Mouse (Mus musculus): ENCODE measurements around the gene Rnf157. TPM values are rescaled to one million over a fixed set of nuclear protein-coding genes. Genes with fewer than 3 reads are reported as not detected.

Rnf157 gene
- polyA plus RNA-seq, 1 experiment = 2.3 TPM

DNA sequence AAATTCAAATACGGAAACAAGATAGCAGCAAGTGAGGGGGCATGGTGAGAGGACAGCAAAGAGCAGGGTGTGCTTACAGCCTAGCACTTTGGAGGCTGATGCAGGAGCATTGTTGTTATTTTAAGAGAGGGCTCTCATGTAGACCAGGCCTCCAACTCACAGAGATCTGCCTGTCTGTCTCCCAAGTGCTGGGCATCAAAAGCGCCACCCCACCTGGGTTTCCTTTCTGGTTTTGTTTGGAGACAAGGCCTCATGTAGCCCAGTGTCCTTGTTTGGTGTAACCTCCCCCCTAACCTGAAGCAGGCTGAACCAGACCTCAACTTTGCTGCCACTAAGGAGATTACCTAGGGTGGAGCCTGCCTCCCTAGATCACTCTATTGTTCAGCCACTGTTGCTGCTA is 9.7 kb upstream of the Rnf157 start:
- TF ChIP-seq POLR2A (IDR thresholded peaks at IDR 0.05; ENCODE audit: low read depth, low read length) = no peak
- no peak for TF ChIP-seq CTCF (IDR thresholded peaks at IDR 0.05; ENCODE audit: extremely low read depth, insufficient read length, insufficient replicate concordance, low read depth, low read length)
- WGBS = 98% methylated on average over 2 of the region's 2 CpGs
- Histone ChIP-seq H3K27ac (ENCODE audit: insufficient read depth, low read depth, low read length) (no peak overlapping the region), H3K4me3 (ENCODE audit: low read depth, low read length) (no peak overlapping the region), H3K27me3 (ENCODE audit: control insufficient read depth, insufficient read depth, low read length) (no peaks in the 10 kb centered on the region), H3K4me1 (ENCODE audit: control insufficient read depth, insufficient read depth, insufficient read length, low read length) (peaks cover 34% of the 10 kb centered on the region), H3K36me3 (ENCODE audit: control insufficient read depth, insufficient read depth, low read length) (no peaks in the 10 kb centered on the region)

DNA sequence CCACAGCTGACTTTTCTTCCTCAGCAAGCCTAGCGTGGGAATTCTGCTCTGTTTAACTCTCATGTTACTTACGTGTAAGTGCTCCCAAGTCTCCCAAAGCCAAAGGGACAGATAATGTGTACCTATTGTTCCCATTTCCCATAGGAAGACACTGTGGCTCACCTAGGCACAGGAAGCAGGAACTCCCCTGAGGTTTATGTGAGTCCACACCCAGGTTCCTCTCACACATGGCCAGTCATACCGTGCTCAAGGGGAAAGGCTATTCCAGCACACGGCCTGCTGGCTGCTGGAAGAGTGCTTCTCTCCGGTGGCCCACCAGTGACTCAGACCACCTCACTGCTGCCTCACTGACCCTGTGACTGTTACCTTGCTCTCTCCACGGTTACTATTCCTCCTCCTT is 8.3 kb upstream of the Rnf157 start:
- no peaks in the 10 kb centered on the region for H3K36me3 ChIP-seq (ENCODE audit: control insufficient read depth, insufficient read depth, low read length)
- WGBS = 67% methylated on average over 6 of the region's 6 CpGs
- TF ChIP-seq CTCF (IDR thresholded peaks at IDR 0.05; ENCODE audit: extremely low read depth, insufficient read length, insufficient replicate concordance, low read depth, low read length) (no peak), POLR2A (IDR thresholded peaks at IDR 0.05; ENCODE audit: low read depth, low read length) (no peak)

DNA sequence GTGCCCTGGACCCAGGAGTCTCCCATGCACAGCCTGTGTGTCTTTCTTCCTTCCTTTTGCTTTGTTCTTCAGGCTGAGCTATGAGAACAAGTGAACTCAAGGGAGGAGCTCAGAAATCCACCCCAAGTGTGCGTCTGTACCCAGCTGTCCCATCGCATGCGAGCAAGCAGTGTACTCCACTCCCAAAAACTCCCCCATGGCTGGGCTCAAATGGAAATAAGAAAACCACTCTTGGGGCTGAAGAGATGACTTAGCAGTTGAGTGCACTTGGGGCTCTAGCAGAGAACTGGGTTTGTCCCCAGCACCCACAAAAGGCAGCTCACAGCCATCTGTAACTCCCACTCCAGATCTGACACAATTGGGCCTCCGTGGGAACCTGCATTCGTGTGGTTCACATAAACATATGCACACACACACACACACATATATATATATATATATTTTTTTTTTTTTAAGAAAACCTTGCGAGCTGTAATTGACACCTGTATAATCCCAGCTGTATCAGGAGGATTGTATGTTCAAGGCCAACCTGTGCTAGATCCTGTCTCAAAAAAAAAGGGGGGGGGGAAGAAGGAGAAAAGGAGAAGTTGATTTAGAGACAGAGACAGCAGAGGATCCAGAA is 6.1 kb upstream of the Rnf157 start:
- no peaks in the 10 kb centered on the region for H3K27me3 ChIP-seq (ENCODE audit: control insufficient read depth, insufficient read depth, low read length)
- H3K27ac ChIP-seq (ENCODE audit: insufficient read depth, low read depth, low read length) = no peak overlapping the region
- peaks cover 22% of the 10 kb centered on the region for H3K4me1 ChIP-seq (ENCODE audit: control insufficient read depth, insufficient read depth, insufficient read length, low read length)
- TF ChIP-seq POLR2A (IDR thresholded peaks at IDR 0.05; ENCODE audit: low read depth, low read length) (no peak), CTCF (IDR thresholded peaks at IDR 0.05; ENCODE audit: extremely low read depth, insufficient read length, insufficient replicate concordance, low read depth, low read length) (no peak)
- H3K36me3 ChIP-seq (ENCODE audit: control insufficient read depth, insufficient read depth, low read length) = no peaks in the 10 kb centered on the region
- 83% methylated on average over 6 of the region's 6 CpGs for WGBS
- no peak overlapping the region for H3K4me3 ChIP-seq (ENCODE audit: low read depth, low read length)

More for the DNA sequence above, 8.3 kb upstream of the Rnf157 start:
- Histone ChIP-seq H3K27ac (ENCODE audit: insufficient read depth, low read depth, low read length) (0 out of 2 replicates have a peak overlapping the region, but pooled peaks have one; percentile 32), H3K4me1 (ENCODE audit: control insufficient read depth, insufficient read depth, insufficient read length, low read length) (peaks cover 25% of the 10 kb centered on the region), H3K4me3 (ENCODE audit: low read depth, low read length) (no peak overlapping the region), H3K27me3 (ENCODE audit: control insufficient read depth, insufficient read depth, low read length) (no peaks in the 10 kb centered on the region)

DNA sequence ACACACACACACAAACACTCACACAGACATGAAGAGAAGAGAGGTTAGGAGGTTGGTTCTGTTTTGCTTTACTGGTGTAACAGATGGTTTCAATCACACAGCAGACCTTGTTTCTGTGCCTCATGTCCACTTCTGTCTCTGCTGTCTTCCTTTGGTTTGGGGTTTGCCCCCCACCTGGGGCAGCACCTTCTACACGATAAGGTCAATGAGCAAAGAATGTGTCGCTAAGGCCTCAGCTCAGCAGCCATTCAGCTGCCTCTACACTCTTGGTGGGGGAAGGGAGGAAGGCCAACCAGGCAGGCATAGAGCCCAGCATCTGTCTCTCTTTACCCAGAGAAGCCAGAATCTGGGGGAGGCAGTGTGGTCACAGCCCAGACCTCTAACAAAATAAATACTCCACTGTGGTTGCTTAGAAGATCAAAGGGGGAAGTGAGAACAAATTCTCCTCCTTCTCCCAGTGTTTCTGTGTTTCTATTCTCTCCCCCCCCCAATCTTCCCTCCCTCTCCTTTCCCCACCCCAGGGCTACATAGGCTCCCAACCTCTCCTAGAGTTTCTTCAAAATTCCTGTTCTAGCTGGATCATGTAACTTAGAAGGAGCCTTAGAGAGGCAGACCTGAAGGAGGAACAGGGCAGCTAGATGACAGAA is 5.5 kb upstream of the Rnf157 start:
- Histone ChIP-seq H3K27ac (ENCODE audit: insufficient read depth, low read depth, low read length) (peak overlapping the region; percentile 59), H3K36me3 (ENCODE audit: control insufficient read depth, insufficient read depth, low read length) (no peaks in the 10 kb centered on the region), H3K4me3 (ENCODE audit: low read depth, low read length) (no peak overlapping the region), H3K27me3 (ENCODE audit: control insufficient read depth, insufficient read depth, low read length) (no peaks in the 10 kb centered on the region), H3K4me1 (ENCODE audit: control insufficient read depth, insufficient read depth, insufficient read length, low read length) (peaks cover 20% of the 10 kb centered on the region)
- 44% methylated on average over 2 of the region's 2 CpGs for WGBS
- TF ChIP-seq POLR2A (IDR thresholded peaks at IDR 0.05; ENCODE audit: low read depth, low read length) (no peak), CTCF (IDR thresholded peaks at IDR 0.05; ENCODE audit: extremely low read depth, insufficient read length, insufficient replicate concordance, low read depth, low read length) (no peak)

DNA sequence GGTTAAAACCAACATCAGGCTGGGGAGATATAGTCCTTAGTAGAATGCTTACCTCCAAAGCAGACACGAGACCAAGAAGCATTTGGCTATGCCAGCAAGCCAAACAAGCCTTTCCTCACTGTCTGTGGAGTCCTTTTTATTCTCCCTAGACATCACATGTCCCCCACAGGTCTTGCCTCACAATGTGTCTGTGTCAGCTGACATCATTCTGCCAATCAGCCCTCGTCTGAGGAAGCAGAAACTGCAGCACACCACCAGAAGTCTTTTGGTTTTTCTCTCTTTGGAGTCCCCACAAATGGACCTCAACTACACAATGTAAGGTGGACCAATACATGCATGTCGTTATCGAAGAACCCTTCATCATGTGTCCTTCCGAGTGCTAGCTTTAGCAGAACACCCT is 4.2 kb upstream of the Rnf157 start:
- TF ChIP-seq CTCF (IDR thresholded peaks at IDR 0.05; ENCODE audit: extremely low read depth, insufficient read length, insufficient replicate concordance, low read depth, low read length) = no peak
- no peak for TF ChIP-seq POLR2A (IDR thresholded peaks at IDR 0.05; ENCODE audit: low read depth, low read length)
- no peak overlapping the region for H3K4me3 ChIP-seq (ENCODE audit: low read depth, low read length)
- no peak overlapping the region for H3K27ac ChIP-seq (ENCODE audit: insufficient read depth, low read depth, low read length)
- H3K4me1 ChIP-seq (ENCODE audit: control insufficient read depth, insufficient read depth, insufficient read length, low read length) = peaks cover 27% of the 10 kb centered on the region
- H3K36me3 ChIP-seq (ENCODE audit: control insufficient read depth, insufficient read depth, low read length) = no peaks in the 10 kb centered on the region
- no peaks in the 10 kb centered on the region for H3K27me3 ChIP-seq (ENCODE audit: control insufficient read depth, insufficient read depth, low read length)
- WGBS = 92% methylated on average over 5 of the region's 5 CpGs

DNA sequence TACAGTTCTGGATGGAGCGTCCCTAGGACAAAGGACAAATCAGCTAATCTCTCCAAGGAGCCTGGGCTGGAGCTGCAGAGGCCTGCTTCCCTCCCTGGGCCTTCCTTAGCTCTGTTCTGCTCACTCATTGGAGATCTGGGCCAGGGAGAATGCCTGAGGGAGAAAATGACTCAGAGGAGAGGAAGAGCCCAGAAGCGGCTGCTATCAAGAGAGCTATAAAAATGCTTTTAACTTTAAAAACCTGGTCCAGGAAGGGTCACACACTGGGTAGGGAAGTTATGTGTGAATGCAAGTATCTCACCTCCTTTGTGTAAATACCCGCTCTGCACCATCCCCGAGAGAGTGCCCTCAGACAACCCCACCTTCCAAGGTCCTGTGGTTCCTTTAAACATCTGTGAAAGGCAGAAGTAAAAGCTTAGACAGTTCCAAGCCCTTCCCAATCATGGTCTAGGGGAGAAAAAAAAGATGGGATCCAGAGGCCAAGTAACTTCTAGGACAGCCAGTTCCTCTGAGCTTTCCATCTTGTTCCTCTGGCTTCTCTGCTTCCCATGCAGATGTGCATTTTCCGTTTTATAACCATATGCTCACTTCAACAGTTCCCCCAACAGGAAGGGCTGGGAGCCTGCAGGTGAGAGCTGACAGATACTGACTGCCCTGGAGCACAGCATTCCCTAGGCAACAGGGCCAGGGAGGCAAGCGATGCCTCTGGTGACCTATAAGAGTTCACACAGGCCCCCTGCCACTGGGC is 3.5 kb upstream of the Rnf157 start:
- H3K4me3 ChIP-seq (ENCODE audit: low read depth, low read length) = no peak overlapping the region
- H3K36me3 ChIP-seq (ENCODE audit: control insufficient read depth, insufficient read depth, low read length) = no peaks in the 10 kb centered on the region
- WGBS = 52% methylated on average over 6 of the region's 6 CpGs
- H3K27me3 ChIP-seq (ENCODE audit: control insufficient read depth, insufficient read depth, low read length) = no peaks in the 10 kb centered on the region
- TF ChIP-seq POLR2A (IDR thresholded peaks at IDR 0.05; ENCODE audit: low read depth, low read length) = no peak
- no peak for TF ChIP-seq CTCF (IDR thresholded peaks at IDR 0.05; ENCODE audit: extremely low read depth, insufficient read length, insufficient replicate concordance, low read depth, low read length)
- no peak overlapping the region; the same call in 1 of the 2 replicates for H3K27ac ChIP-seq (ENCODE audit: insufficient read depth, low read depth, low read length)
- peaks cover 26% of the 10 kb centered on the region for H3K4me1 ChIP-seq (ENCODE audit: control insufficient read depth, insufficient read depth, insufficient read length, low read length)

DNA sequence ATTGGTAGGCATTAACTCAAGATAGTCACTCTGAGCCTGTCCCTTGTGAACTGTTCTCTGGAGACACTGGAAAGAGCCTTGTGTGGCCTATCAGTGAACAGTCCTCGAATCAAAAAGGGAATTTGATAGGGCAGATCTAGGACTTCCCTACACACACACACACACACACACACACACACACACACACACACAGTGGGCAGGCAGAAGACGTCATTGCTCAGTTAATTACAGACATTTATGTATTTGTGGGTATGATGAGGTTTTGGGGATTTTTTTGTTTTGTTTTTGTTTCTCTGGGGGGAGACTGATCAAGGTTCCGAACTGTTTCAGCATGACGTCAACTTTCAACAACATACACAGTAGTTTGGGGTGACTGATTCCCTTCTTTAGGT is 795 bp upstream of the Rnf157 start:
- no peak overlapping the region for H3K4me3 ChIP-seq (ENCODE audit: low read depth, low read length)
- TF ChIP-seq CTCF (IDR thresholded peaks at IDR 0.05; ENCODE audit: extremely low read depth, insufficient read length, insufficient replicate concordance, low read depth, low read length) (no peak), POLR2A (IDR thresholded peaks at IDR 0.05; ENCODE audit: low read depth, low read length) (no peak)
- H3K36me3 ChIP-seq (ENCODE audit: control insufficient read depth, insufficient read depth, low read length) = no peaks in the 10 kb centered on the region
- H3K27me3 ChIP-seq (ENCODE audit: control insufficient read depth, insufficient read depth, low read length) = no peaks in the 10 kb centered on the region
- H3K4me1 ChIP-seq (ENCODE audit: control insufficient read depth, insufficient read depth, insufficient read length, low read length) = peaks cover 13% of the 10 kb centered on the region
- WGBS = 68% methylated on average over 4 of the region's 4 CpGs
- no peak overlapping the region for H3K27ac ChIP-seq (ENCODE audit: insufficient read depth, low read depth, low read length)
